Mouse (Mus musculus): ENCODE results near the gene Scamp5.

DNA sequence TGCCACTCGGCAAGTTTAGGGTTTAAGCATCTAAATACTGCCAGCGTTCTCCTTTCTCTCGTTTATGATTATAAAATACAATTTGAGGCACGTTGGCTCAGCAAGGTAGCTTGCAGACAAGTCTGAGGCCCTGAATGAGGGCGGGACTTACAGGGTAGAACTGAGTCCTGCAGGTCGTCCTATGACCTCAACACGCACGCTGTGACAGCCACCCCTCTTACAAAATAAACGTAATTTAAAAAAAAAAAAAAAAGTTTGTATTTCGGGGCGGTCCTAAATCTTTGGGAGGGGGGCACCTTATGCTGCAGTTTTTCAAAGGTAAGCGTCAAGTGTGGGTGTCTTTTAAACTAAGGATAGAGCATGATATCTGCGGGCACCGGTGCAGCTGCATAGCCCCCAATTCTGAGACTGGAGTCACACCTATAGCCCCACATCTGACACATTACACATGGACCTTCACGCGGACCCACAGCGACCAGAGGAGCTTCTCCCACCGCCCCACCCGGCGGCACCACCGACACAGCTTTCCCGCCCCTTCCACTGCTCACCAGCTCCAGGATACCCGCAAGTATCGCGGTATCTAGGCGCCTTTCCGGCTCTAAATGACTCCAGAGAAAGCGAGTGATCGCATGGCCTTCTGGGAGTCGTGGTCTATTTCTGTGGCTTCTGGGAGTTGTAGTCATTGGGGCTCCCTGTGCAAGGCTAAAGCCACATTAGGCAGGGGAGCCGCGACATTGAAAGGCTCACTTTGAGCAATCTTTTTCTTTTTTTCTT is 28.2 kb downstream of the Scamp5 start, which contains the start of gene Ppcdc:
- peak; percentile 53 for TF ChIP-seq EP300 (IDR thresholded peaks at IDR 0.05; ENCODE audit: low read depth)
- TF ChIP-seq CTCF (IDR thresholded peaks at IDR 0.05; ENCODE audit: low read depth): no peak
